Mouse (Mus musculus): Measurements from ENCODE around the gene Irf8. TPM values are rescaled to one million over a fixed set of nuclear protein-coding genes. Genes with fewer than 3 reads are reported as not detected.

Irf8 gene
- polyA plus RNA-seq, 1 experiment from 2014 or later: 41.9 TPM

DNA sequence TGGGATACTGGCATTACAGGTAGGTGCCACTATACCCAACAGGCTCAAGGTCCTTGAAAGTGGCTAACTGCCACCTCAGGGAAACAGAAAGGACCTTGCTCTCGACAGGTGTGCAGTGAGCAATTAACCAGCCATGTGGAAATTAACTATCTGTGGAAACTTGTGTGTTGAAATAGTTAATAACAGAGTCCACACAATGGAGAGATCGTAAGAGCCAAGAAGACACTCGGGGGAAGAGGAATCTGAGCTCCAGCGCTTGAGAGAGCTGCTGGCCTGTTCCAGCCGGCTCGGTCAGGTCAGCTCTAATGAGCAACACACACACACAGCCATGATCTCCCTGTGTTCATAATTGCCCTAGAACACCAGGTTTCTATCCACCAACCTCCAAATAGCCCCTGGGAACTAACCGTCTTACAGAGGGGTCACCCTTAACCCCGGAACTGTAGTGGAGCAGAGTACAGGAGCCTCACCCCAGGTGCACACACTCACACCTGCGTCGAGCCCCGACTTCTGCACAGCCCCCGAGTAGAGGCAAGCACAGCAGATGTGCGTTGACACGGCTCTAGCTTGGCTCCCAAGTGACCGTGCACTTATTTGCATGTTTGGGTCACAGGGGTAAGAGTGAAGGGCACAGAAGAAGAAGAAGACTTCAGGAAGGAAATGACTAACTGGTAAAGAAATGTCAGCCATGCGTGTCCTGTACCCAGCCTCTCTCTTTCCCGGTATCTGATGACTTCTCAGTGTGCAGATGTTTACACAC, 11.2 kb upstream of the Irf8 start:
- 62% methylated on average over 17 of the region's 17 CpGs for WGBS
- no peaks in the 10 kb centered on the region for H3K27me3 ChIP-seq (replicated peaks)
- no peak overlapping the region for H3K4me2 ChIP-seq (replicated peaks)
- peak; percentile 23 for ATAC-seq
- no peaks in the 10 kb centered on the region for H3K9me3 ChIP-seq
- H3K27ac ChIP-seq: peak overlapping the region; percentile 51
- H3K9ac ChIP-seq: no peak overlapping the region
- H3K36me3 ChIP-seq: no peaks in the 10 kb centered on the region
- H3K4me3 ChIP-seq (replicated peaks): no peak overlapping the region
- peaks cover 4% of the 10 kb centered on the region; the same call in 1 of the 2 replicates for H3K4me1 ChIP-seq (replicated peaks)

DNA sequence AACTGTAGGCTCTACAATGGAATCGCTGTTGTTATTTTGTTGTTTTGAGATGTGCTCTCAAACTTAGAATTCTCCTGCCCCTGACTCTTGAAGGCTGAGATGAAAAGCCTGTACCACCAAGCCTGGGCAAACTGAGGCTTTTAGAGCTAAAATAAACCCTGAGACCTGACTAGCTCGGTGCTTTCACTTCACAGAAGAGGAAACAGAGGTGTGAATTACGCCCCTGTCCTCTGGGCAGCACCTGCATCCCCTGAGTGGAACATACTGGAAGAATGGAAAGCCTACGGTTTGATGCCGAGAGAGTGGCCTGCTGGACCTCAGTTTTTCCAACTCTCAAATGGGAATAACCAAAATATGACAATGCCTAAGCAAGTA, 10.6 kb upstream of the Irf8 start:
- Histone ChIP-seq H3K27ac (no peak overlapping the region), H3K4me1 (replicated peaks) (peaks cover 4% of the 10 kb centered on the region; the same call in 1 of the 2 replicates), H3K27me3 (replicated peaks) (no peaks in the 10 kb centered on the region), H3K4me3 (replicated peaks) (no peak overlapping the region), H3K4me2 (replicated peaks) (no peak overlapping the region), H3K36me3 (no peaks in the 10 kb centered on the region), H3K9me3 (no peaks in the 10 kb centered on the region), H3K9ac (no peak overlapping the region)
- WGBS: 74% methylated on average over 5 of the region's 5 CpGs
- ATAC-seq: no peak

DNA sequence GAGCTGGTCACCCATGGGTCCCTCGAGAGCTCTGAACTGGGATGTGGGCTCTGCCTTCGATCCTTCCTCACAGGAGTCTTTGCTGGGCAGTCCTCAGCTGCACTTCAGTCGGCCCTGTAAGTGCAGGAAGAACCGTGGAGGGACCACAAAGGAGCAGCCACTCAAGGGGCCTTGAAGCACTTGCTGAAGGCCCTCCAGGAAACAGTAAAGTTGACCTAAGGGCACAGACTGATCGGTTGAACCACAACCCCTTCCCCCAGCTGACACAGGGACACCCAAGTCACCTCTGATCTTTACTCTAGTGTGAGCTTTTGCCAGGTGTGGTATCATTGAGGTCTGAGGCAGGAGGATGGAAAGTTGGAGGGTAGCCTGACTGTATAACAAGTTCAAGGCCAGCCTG, 10.1 kb upstream of the Irf8 start:
- no peaks in the 10 kb centered on the region for H3K9me3 ChIP-seq
- no peaks in the 10 kb centered on the region for H3K27me3 ChIP-seq (replicated peaks)
- H3K4me3 ChIP-seq (replicated peaks): no peak overlapping the region
- H3K9ac ChIP-seq: no peak overlapping the region
- no peak overlapping the region for H3K4me2 ChIP-seq (replicated peaks)
- peaks cover 4% of the 10 kb centered on the region; the same call in 1 of the 2 replicates for H3K4me1 ChIP-seq (replicated peaks)
- 74% methylated on average over 5 of the region's 5 CpGs for WGBS
- ATAC-seq: no peak
- no peak overlapping the region for H3K27ac ChIP-seq
- no peaks in the 10 kb centered on the region for H3K36me3 ChIP-seq

DNA sequence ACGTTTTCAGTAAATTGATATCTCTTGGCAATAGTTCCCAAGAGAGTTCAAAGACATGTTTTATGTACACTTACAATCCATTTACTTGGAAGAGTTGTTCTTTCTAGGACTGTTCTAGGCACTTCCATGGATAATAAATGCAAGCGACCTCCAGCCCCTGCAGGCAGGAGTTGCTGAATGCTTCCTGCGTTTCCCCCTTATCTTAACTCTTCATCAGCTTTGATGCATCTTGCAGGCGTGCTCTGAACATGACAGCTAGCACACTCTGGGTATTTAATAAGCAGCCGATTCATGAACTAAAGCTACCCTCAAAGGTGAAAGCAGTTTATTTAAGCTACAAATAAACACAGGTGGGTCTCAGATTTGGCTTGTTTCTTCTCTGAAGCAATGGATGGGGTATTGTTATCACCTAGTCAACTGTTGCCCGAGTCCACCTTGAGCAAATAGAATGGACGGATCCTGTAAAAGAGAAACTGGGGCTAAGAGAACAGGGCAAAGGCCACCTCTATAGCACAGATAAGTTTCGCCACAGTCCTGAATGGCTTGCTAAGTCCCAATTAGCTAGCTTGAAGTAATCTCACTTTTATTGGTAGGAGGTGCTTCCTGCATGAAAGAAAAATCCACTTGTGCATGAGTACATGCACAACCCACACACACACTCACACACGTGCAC, 7.5 kb upstream of the Irf8 start:
- H3K4me2 ChIP-seq (replicated peaks): no peak overlapping the region; the same call in 1 of the 2 replicates
- peak; percentile 91 for ATAC-seq

GRCm38 (mm10) chr8:120731582-120731981, 4.6 kb upstream of the Irf8 start:
- Histone ChIP-seq H3K9ac (no peak overlapping the region), H3K4me3 (replicated peaks) (no peak overlapping the region), H3K4me1 (replicated peaks) (peaks cover 15% of the 10 kb centered on the region), H3K36me3 (no peaks in the 10 kb centered on the region), H3K27ac (no peak overlapping the region), H3K27me3 (replicated peaks) (peaks cover 6% of the 10 kb centered on the region; the same call in 1 of the 2 replicates), H3K9me3 (no peaks in the 10 kb centered on the region), H3K4me2 (replicated peaks) (no peak overlapping the region)
- 42% methylated on average over 14 of the region's 14 CpGs for WGBS
- no peak for ATAC-seq

More for the DNA sequence above, 7.5 kb upstream of the Irf8 start:
- Histone ChIP-seq H3K36me3 (no peaks in the 10 kb centered on the region), H3K27me3 (replicated peaks) (no peaks in the 10 kb centered on the region), H3K9ac (no peak overlapping the region), H3K4me1 (replicated peaks) (peaks cover 9% of the 10 kb centered on the region), H3K9me3 (no peaks in the 10 kb centered on the region), H3K4me3 (replicated peaks) (no peak overlapping the region), H3K27ac (peak overlapping the region; percentile 75)
- 34% methylated on average over 9 of the region's 9 CpGs for WGBS

- H3K36me3 ChIP-seq: no peaks in the 10 kb centered on the region
- whole genome bisulfite sequencing: 57% methylated on average over 5 of the region's 6 CpGs
- peaks cover 17% of the 10 kb centered on the region for H3K4me1 ChIP-seq (replicated peaks)
- H3K27ac ChIP-seq: no peak overlapping the region
- no peak for ATAC-seq
- no peak overlapping the region for H3K4me3 ChIP-seq (replicated peaks)
- no peak overlapping the region for H3K9ac ChIP-seq
- H3K9me3 ChIP-seq: no peaks in the 10 kb centered on the region
- no peak overlapping the region for H3K4me2 ChIP-seq (replicated peaks)
- H3K27me3 ChIP-seq (replicated peaks): peaks cover 6% of the 10 kb centered on the region; the same call in 1 of the 2 replicates
These were observed 4.1 kb upstream of the Irf8 start for GRCm38 (mm10) chr8:120732068-120732467.

GRCm38 (mm10) chr8:120736486-120736885, 328 bp downstream of the Irf8 start:
- Histone ChIP-seq H3K4me3 (replicated peaks) (peak overlapping the region; percentile 52), H3K36me3 (no peaks in the 10 kb centered on the region), H3K4me2 (replicated peaks) (peak overlapping the region; percentile 97), H3K27me3 (replicated peaks) (peaks cover 6% of the 10 kb centered on the region; the same call in 1 of the 2 replicates), H3K9me3 (no peaks in the 10 kb centered on the region), H3K27ac (no peak overlapping the region; the same call in 1 of the 2 replicates), H3K9ac (peak overlapping the region; percentile 42), H3K4me1 (replicated peaks) (peaks cover 30% of the 10 kb centered on the region)
- peak; percentile 67 for ATAC-seq
- whole genome bisulfite sequencing: 3% methylated on average over 11 of the region's 11 CpGs

GRCm38 (mm10) chr8:120737166-120737565, 1.0 kb downstream of the Irf8 start:
- no peak for ATAC-seq
- peak overlapping the region; percentile 97 for H3K4me2 ChIP-seq (replicated peaks)
- peak overlapping the region; percentile 42 for H3K9ac ChIP-seq

GRCm38 (mm10) chr8:120738771-120739170, 2.6 kb downstream of the Irf8 start:
- H3K27ac ChIP-seq: no peak overlapping the region
- peak overlapping the region; percentile 3 for H3K4me2 ChIP-seq (replicated peaks)
- H3K9me3 ChIP-seq: no peaks in the 10 kb centered on the region
- H3K4me1 ChIP-seq (replicated peaks): peaks cover 40% of the 10 kb centered on the region
- H3K4me3 ChIP-seq (replicated peaks): no peak overlapping the region
- H3K27me3 ChIP-seq (replicated peaks): peaks cover 6% of the 10 kb centered on the region; the same call in 1 of the 2 replicates
- ATAC-seq: no peak
- H3K36me3 ChIP-seq: no peaks in the 10 kb centered on the region
- peak overlapping the region; percentile 15; the same call in 1 of the 2 replicates for H3K9ac ChIP-seq
- WGBS: 76% methylated on average over 4 of the region's 4 CpGs

More at GRCm38 (mm10) chr8:120737166-120737565, 1.0 kb downstream of the Irf8 start:
- Histone ChIP-seq H3K9me3 (no peaks in the 10 kb centered on the region), H3K4me1 (replicated peaks) (peaks cover 27% of the 10 kb centered on the region), H3K27ac (no peak overlapping the region), H3K27me3 (replicated peaks) (peaks cover 6% of the 10 kb centered on the region; the same call in 1 of the 2 replicates), H3K4me3 (replicated peaks) (peak overlapping the region; percentile 52), H3K36me3 (no peaks in the 10 kb centered on the region)
- 57% methylated on average over 7 of the region's 7 CpGs for WGBS

DNA sequence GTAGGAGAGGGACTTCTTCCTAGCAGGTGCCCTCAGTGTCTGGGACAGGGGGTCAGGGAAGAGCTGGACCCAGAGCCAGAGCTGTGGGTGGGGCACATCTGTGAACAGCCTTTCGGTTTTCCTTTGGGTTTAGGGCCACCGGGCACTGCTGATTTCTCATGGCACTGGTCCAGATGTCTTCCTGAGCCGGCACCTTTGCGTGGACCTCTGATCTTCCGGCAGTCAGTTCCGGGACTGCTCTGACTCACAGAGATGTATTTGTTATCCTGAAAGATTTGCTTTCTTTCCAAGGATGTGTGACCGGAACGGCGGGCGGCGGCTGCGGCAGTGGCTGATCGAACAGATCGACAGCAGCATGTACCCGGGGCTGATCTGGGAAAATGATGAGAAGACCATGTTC, 3.4 kb downstream of the Irf8 start:
- H3K4me2 ChIP-seq (replicated peaks): no peak overlapping the region
- 81% methylated on average over 15 of the region's 15 CpGs for WGBS
- H3K27me3 ChIP-seq (replicated peaks): peaks cover 4% of the 10 kb centered on the region; the same call in 1 of the 2 replicates
- ATAC-seq: no peak
- no peak overlapping the region for H3K4me3 ChIP-seq (replicated peaks)
- no peaks in the 10 kb centered on the region for H3K9me3 ChIP-seq
- H3K36me3 ChIP-seq: no peaks in the 10 kb centered on the region
- H3K9ac ChIP-seq: no peak overlapping the region
- H3K27ac ChIP-seq: no peak overlapping the region
- H3K4me1 ChIP-seq (replicated peaks): peaks cover 48% of the 10 kb centered on the region

GRCm38 (mm10) chr8:120740579-120740978, 4.4 kb downstream of the Irf8 start:
- WGBS: 56% methylated on average over 2 of the region's 2 CpGs
- Histone ChIP-seq H3K4me3 (replicated peaks) (no peak overlapping the region), H3K4me1 (replicated peaks) (peaks cover 50% of the 10 kb centered on the region), H3K27ac (no peak overlapping the region), H3K36me3 (no peaks in the 10 kb centered on the region), H3K9ac (no peak overlapping the region), H3K4me2 (replicated peaks) (no peak overlapping the region), H3K27me3 (replicated peaks) (no peaks in the 10 kb centered on the region), H3K9me3 (no peaks in the 10 kb centered on the region)
- ATAC-seq: no peak

GRCm38 (mm10) chr8:120741001-120741400, 4.8 kb downstream of the Irf8 start:
- Histone ChIP-seq H3K27me3 (replicated peaks) (no peaks in the 10 kb centered on the region), H3K9ac (no peak overlapping the region), H3K27ac (no peak overlapping the region), H3K4me2 (replicated peaks) (no peak overlapping the region), H3K4me1 (replicated peaks) (peaks cover 50% of the 10 kb centered on the region), H3K4me3 (replicated peaks) (no peak overlapping the region), H3K9me3 (no peaks in the 10 kb centered on the region), H3K36me3 (no peaks in the 10 kb centered on the region)
- no peak for ATAC-seq
- WGBS: 87% methylated on average over 17 of the region's 17 CpGs

All from intestine, embryonic 15.5 days (tissue).